Mouse (Mus musculus): ENCODE data around the gene Med25. TPM values are rescaled to one million over a fixed set of nuclear protein-coding genes. Genes with fewer than 3 reads are reported as not detected.
"Not testable (repeated sequence)": the region's sequence is repeated elsewhere in the genome, so short reads cannot be mapped to it uniquely, and the experiment has no call there.

Gene Med25
- polyA plus RNA-seq, 1 experiment from 2014 or later, result 177 TPM

GRCm38 (mm10) chr7:44890180-44890579, 2.3 kb downstream of the Med25 start:
- Histone ChIP-seq H3K4me3 (peak overlapping the region; percentile 92), H3K36me3 (peaks cover 37% of the 10 kb centered on the region), H3K27ac (replicated peaks) (no peak overlapping the region), H3K27me3 (no peaks in the 10 kb centered on the region), H3K4me1 (peaks cover 38% of the 10 kb centered on the region), H3K9me3 (no peaks in the 10 kb centered on the region), H3K4me2 (replicated peaks) (peak overlapping the region; percentile 97), H3K9ac (replicated peaks) (0 out of 2 replicates have a peak overlapping the region, but pooled peaks have one; percentile 94)
- 85% methylated on average over 7 of the region's 7 CpGs for WGBS
- no peak for ATAC-seq (ENCODE audit: low FRiP score, low read depth)

- no peaks in the 10 kb centered on the region for H3K27me3 ChIP-seq
Observed at GRCm38 (mm10) chr7:44888256-44889105, 4.0 kb downstream of the Med25 start.

DNA sequence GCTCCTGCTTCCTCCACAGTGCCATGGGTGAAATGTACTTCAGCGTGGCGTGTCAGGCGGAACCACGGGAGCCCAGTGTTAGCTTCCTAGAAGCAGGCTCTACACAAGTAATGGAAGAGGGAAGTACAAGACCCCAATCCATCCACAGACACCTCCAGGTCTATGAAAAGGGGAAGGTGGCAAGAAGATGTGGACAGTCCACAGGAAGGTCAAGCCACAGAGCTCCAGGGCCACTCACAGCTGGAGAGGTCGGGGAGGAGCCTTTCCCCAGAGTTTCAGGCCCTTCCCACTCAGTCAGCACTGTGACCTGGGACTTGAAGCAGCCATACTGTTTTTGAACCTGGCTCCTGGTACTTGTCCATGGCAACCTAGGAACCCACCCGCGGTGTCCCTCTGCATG, 5.5 kb downstream of the Med25 start:
- H3K27ac ChIP-seq (replicated peaks), result no peak overlapping the region
- H3K4me3 ChIP-seq, result no peak overlapping the region
- WGBS, result 90% methylated on average over 7 of the region's 7 CpGs
- peaks cover 66% of the 10 kb centered on the region for H3K36me3 ChIP-seq
- H3K27me3 ChIP-seq, result no peaks in the 10 kb centered on the region
- H3K4me1 ChIP-seq, result peaks cover 16% of the 10 kb centered on the region
- ATAC-seq (ENCODE audit: low FRiP score, low read depth), result no peak
- no peak overlapping the region for H3K4me2 ChIP-seq (replicated peaks)
- H3K9ac ChIP-seq (replicated peaks), result 0 out of 2 replicates have a peak overlapping the region, but pooled peaks have one; percentile 15
- H3K9me3 ChIP-seq, result no peaks in the 10 kb centered on the region

More at GRCm38 (mm10) chr7:44888256-44889105, 4.0 kb downstream of the Med25 start:
- H3K4me1 ChIP-seq, result peaks cover 22% of the 10 kb centered on the region
- no peak overlapping the region for H3K4me2 ChIP-seq (replicated peaks)
- no peaks in the 10 kb centered on the region for H3K9me3 ChIP-seq
- no peak overlapping the region for H3K27ac ChIP-seq (replicated peaks)
- 93% methylated on average over 10 of the region's 13 CpGs for WGBS
- no peak overlapping the region for H3K4me3 ChIP-seq
- ATAC-seq (ENCODE audit: low FRiP score, low read depth), result no peak
- H3K36me3 ChIP-seq, result peaks cover 51% of the 10 kb centered on the region
- no peak overlapping the region for H3K9ac ChIP-seq (replicated peaks)

DNA sequence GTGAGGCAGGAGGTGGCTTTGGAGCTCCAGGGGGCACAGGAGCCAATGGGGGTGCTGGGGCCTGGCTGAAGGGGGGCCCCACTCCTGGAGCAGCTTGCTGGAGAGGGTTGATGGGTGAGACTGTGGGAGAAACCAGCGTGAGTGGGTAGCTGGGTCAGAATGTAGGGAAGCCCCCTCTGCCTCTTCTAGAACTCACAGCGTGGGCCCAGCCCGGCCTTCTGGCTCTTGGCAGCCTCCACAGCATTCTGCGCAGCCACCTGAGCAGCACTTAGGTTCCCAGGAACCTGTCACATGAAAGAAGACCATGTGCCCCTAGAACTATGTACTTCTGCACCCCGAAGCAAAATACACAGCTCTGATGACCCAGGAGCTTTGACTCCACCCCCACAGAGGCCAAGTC, 7.9 kb downstream of the Med25 start:
- Histone ChIP-seq H3K27me3 (no peaks in the 10 kb centered on the region), H3K4me3 (no peak overlapping the region), H3K4me2 (replicated peaks) (no peak overlapping the region), H3K36me3 (peaks cover 81% of the 10 kb centered on the region), H3K9ac (replicated peaks) (no peak overlapping the region), H3K4me1 (no peaks in the 10 kb centered on the region; the same call in 1 of the 2 replicates), H3K9me3 (no peaks in the 10 kb centered on the region), H3K27ac (replicated peaks) (no peak overlapping the region)
- 98% methylated on average over 5 of the region's 5 CpGs for WGBS
- ATAC-seq (ENCODE audit: low FRiP score, low read depth), result no peak

DNA sequence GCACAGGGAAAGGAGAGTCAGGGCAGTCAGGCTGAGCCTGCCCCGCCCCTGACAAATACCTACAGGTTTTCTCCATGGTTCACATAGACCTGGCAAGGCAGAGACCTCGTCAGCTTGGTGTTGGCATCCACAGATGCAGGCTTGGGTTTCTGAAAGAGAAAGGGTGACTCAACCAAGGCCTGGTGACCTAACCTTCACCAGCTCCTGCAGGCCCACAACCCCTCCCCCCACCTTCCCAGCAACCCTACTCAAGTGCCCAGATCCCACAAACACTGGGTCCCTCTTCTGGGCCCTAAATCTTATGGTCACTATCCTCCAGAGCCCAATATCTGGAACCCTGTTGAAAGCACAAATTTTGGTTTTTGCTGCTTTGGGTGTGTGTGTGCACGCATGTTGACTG, 9.5 kb downstream of the Med25 start:
- no peak overlapping the region for H3K4me3 ChIP-seq
- H3K9ac ChIP-seq (replicated peaks), result no peak overlapping the region
- peaks cover 85% of the 10 kb centered on the region for H3K36me3 ChIP-seq
- no peaks in the 10 kb centered on the region for H3K27me3 ChIP-seq
- no peaks in the 10 kb centered on the region; the same call in 1 of the 2 replicates for H3K4me1 ChIP-seq
- H3K27ac ChIP-seq (replicated peaks), result no peak overlapping the region
- no peak overlapping the region for H3K4me2 ChIP-seq (replicated peaks)
- no peak for ATAC-seq (ENCODE audit: low FRiP score, low read depth)
- H3K9me3 ChIP-seq, result no peaks in the 10 kb centered on the region
- over 99% methylated on average over 3 of the region's 3 CpGs for WGBS

- ATAC-seq (ENCODE audit: low FRiP score, low read depth), result no peak
- Histone ChIP-seq H3K4me2 (replicated peaks) (no peak overlapping the region), H3K27me3 (no peaks in the 10 kb centered on the region), H3K36me3 (peaks cover 72% of the 10 kb centered on the region), H3K4me1 (no peaks in the 10 kb centered on the region), H3K4me3 (no peak overlapping the region), H3K9me3 (no peaks in the 10 kb centered on the region), H3K27ac (replicated peaks) (no peak overlapping the region), H3K9ac (replicated peaks) (no peak overlapping the region)
- 91% methylated on average over 14 of the region's 14 CpGs for WGBS
Observed at GRCm38 (mm10) chr7:44877833-44878232, 14.7 kb downstream of the Med25 start.

GRCm38 (mm10) chr7:44871774-44872173, 20.7 kb downstream of the Med25 start:
- Histone ChIP-seq H3K4me1 (peaks cover 28% of the 10 kb centered on the region), H3K36me3 (peaks cover 16% of the 10 kb centered on the region)
- not testable (repeated sequence) for ATAC-seq (ENCODE audit: low FRiP score, low read depth); H3K27ac ChIP-seq (replicated peaks); H3K9me3 ChIP-seq; H3K4me3 ChIP-seq; H3K4me2 ChIP-seq (replicated peaks); H3K9ac ChIP-seq (replicated peaks); H3K27me3 ChIP-seq
- 85% methylated on average over 2 of the region's 2 CpGs for WGBS

DNA sequence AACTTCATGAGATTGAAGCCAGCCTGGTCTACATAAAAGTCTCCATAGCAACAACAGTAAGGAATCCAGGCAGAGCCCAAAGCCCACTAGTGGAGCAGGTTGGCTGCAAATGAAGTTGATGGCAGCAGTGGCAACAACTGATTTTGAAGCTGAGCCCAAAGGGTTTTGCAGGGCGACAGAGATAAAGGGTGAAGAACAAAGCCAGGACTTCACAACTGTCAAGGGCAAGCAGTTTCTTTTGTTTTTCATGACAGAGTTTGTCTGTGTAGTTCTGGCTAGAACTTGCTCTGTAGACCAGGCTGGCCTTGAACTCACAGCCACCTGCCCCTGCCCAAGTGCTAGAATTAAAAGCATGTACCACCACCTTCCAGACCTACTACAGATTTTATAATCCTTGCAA, 21.3 kb downstream of the Med25 start:
- Histone ChIP-seq H3K9me3 (no peaks in the 10 kb centered on the region), H3K36me3 (peaks cover 11% of the 10 kb centered on the region), H3K4me1 (peaks cover 34% of the 10 kb centered on the region), H3K4me3 (no peak overlapping the region), H3K4me2 (replicated peaks) (no peak overlapping the region), H3K27ac (replicated peaks) (no peak overlapping the region), H3K27me3 (no peaks in the 10 kb centered on the region), H3K9ac (replicated peaks) (no peak overlapping the region)
- WGBS, result 26% methylated on average over 1 of the region's 1 CpGs
- ATAC-seq (ENCODE audit: low FRiP score, low read depth), result no peak

GRCm38 (mm10) chr7:44870614-44871013, 21.9 kb downstream of the Med25 start:
- peaks cover 11% of the 10 kb centered on the region for H3K36me3 ChIP-seq
- H3K27me3 ChIP-seq, result no peaks in the 10 kb centered on the region
- H3K9me3 ChIP-seq, result no peaks in the 10 kb centered on the region
- no peak overlapping the region for H3K9ac ChIP-seq (replicated peaks)
- H3K27ac ChIP-seq (replicated peaks), result peak overlapping the region; percentile 100
- H3K4me2 ChIP-seq (replicated peaks), result peak overlapping the region; percentile 91
- peaks cover 40% of the 10 kb centered on the region for H3K4me1 ChIP-seq
- H3K4me3 ChIP-seq, result no peak overlapping the region
- ATAC-seq (ENCODE audit: low FRiP score, low read depth), result no peak
- WGBS, result 81% methylated on average over 6 of the region's 6 CpGs

- Histone ChIP-seq H3K27me3 (no peaks in the 10 kb centered on the region), H3K4me3 (peak within 1 kb of the TSS; percentile 95), H3K9me3 (no peaks in the 10 kb centered on the region), H3K27ac (replicated peaks) (peak within 1 kb of the TSS; percentile 100), H3K36me3 (peaks cover 18% of the 10 kb centered on the region), H3K9ac (replicated peaks) (peak within 1 kb of the TSS; percentile 98), H3K4me2 (replicated peaks) (peak within 1 kb of the TSS; percentile 91), H3K4me1 (peaks cover 47% of the 10 kb centered on the region)
- ATAC-seq (ENCODE audit: low FRiP score, low read depth), result peak; percentile 94
- WGBS, result 12% methylated on average over 29 of the region's 29 CpGs
Observed at GRCm38 (mm10) chr7:44869697-44870528, 22.6 kb downstream of the Med25 start, which contains the start of gene Ptov1. Ptov1 (minus strand) TSS chr7:44869788.

DNA sequence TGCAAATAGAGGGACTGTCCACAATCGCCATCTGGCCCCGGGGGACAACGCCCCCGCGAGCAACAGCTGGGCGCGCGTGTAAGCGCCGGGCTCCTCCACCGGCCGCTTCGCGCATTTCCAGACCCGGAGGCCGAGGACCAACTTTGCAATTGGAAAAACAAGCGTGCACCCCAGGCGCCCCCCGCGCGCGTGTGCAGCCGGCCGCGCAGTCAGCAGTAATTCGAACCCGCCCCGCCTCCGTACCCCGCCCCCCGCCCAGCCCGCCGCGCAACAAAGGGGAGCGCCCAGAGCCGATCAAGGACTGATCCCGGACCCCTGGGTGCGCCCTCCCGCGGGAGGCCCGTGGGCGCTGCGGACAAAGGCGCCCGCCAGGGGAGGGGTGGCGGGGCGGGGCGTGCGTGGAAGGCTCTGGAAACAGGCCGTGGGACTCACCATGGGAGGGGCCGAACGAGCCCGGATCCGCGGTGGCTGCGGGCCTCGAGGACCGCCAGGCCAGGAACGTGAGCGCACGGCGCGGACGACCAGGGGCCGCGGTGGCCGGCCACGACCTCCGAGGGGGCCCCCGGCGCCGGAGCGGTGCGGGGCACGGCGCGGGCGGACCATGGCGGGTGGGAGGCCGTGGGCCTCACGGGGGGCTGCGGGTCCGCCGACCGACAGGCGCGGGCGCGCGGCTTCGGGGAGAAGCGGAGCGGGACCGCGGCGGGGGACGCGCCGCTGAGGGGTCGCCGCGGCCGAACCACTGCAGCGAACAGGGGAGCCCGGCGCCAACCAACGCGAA, 23.4 kb downstream of the Med25 start:
- H3K27me3 ChIP-seq, result no peaks in the 10 kb centered on the region
- H3K4me2 ChIP-seq (replicated peaks), result peak overlapping the region; percentile 91
- ATAC-seq (ENCODE audit: low FRiP score, low read depth), result peak; percentile 32
- peak overlapping the region; percentile 98 for H3K9ac ChIP-seq (replicated peaks)
- H3K36me3 ChIP-seq, result peaks cover 26% of the 10 kb centered on the region
- WGBS, result under 1% methylated on average over 96 of the region's 108 CpGs
- no peaks in the 10 kb centered on the region for H3K9me3 ChIP-seq
- peak overlapping the region; percentile 95 for H3K4me3 ChIP-seq
- peak overlapping the region; percentile 100 for H3K27ac ChIP-seq (replicated peaks)
- H3K4me1 ChIP-seq, result peaks cover 51% of the 10 kb centered on the region
